Mouse (Mus musculus) lung, postnatal 0 days (tissue): ENCODE results near the gene Hmgn3.

Source experiments
- CTCF ChIP-seq: IDR thresholded peaks from 2 replicates; pipeline ENCODE4 v1.5.1; 2016; ENCODE audit warnings: antibody characterized with exemption, mild to moderate bottlenecking
- EP300 ChIP-seq: IDR thresholded peaks from 2 replicates; pipeline ENCODE4 v1.6.1; 2016; ENCODE audit warnings: antibody characterized with exemption, mild to moderate bottlenecking, control low read depth

GRCm38 (mm10) chr9:83061289-83061688, 85.2 kb downstream of the Hmgn3 start:
- TF ChIP-seq CTCF (no peak), EP300 (no peak)
